Mouse (Mus musculus) macrophage (primary cell): ENCODE data around the gene Prkcsh. TPM values are rescaled to one million over a fixed set of nuclear protein-coding genes. Genes with fewer than 3 reads are reported as not detected.
A peak's percentile ranks its signal among the peaks of the same experiment; 100 is the strongest.

Experiments used
- H3K27ac ChIP-seq: fragments of 350-480 bp; formaldehyde crosslinking; 2 replicates; pipeline ENCODE4 v1.9.0; 2021
- H3K36me3 ChIP-seq: fragments of 350-480 bp; formaldehyde crosslinking; 2 replicates; pipeline ENCODE4 v1.9.0; 2021; ENCODE audit errors: inconsistent target
- H3K4me3 ChIP-seq: fragments of 350-480 bp; formaldehyde crosslinking; 2 replicates; pipeline ENCODE4 v1.9.0; 2021; ENCODE audit errors: inconsistent target
- H3K79me2 ChIP-seq: fragments of 350-480 bp; formaldehyde crosslinking; 2 replicates; pipeline ENCODE4 v1.9.0; 2021; ENCODE audit errors: inconsistent target
- WGBS: methylation state at CpG from one replicate; pipeline ENCODE4 v1.1.7; 2026; ENCODE audit warnings: inconsistent platforms; ENCODE audit not compliant: missing documents; 5-methylcytosine and 5-hydroxymethylcytosine counted together
- polyA plus RNA-seq: library from polyadenylated mRNA; stranded (reverse); fragments of 250-400 nt; gene quantifications from 3 replicates; pipeline ENCODE4 v1.2.4, GENCODE M21; 2018; ENCODE audit warnings: inconsistent platforms

Gene Prkcsh
- polyA plus RNA-seq, 1 experiment from 2014 or later: 78.4 TPM

DNA sequence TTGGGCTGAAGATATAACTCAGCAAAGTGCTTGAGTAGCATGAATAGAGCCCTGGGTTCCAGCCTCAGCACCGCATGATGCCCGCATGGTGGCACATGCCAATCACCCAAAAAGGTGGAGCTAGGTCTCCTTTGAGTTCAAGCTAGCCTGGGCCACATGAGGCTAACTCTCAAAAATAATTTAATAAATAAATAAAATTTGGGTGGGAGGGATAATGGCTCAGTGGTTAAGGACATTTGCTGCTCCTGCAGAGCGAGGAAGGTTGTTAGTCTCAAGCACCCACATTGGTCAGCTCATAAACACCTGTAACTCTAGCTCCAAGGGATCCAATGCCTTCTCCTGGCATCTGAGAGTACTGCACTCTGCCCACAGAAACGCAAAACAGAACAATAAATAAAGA is 973 bp upstream of the Prkcsh start:
- 98% methylated on average over 4 of the region's 4 CpGs for WGBS
- H3K79me2 ChIP-seq: peaks cover 8% of the 10 kb centered on the region
- no peak overlapping the region for H3K27ac ChIP-seq
- H3K36me3 ChIP-seq: peaks cover 23% of the 10 kb centered on the region
- H3K4me3 ChIP-seq: no peak overlapping the region

DNA sequence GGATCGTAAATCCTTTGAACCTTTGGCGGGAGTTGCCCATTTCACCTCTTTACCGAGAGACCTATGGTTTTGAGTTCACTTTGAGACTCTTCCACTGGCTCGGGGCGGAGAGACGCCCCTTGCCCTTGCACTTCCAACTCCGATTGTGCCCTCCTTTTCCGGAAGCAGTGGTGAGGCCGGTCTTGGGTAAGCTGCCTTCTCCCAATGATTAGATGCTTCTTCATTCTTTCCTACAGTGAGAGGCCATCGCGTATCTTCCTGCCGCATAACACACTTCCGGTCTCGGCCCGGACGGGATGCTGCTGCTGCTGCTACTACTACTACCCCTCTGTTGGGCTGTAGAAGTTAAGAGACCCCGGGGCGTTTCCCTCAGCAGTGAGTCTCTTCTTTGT is 553 bp downstream of the Prkcsh start:
- WGBS: 0% methylated on average over 18 of the region's 18 CpGs
- peaks cover 38% of the 10 kb centered on the region for H3K36me3 ChIP-seq
- peak overlapping the region; percentile 71 for H3K27ac ChIP-seq
- peaks cover 8% of the 10 kb centered on the region for H3K79me2 ChIP-seq
- H3K4me3 ChIP-seq: peak overlapping the region; percentile 97

DNA sequence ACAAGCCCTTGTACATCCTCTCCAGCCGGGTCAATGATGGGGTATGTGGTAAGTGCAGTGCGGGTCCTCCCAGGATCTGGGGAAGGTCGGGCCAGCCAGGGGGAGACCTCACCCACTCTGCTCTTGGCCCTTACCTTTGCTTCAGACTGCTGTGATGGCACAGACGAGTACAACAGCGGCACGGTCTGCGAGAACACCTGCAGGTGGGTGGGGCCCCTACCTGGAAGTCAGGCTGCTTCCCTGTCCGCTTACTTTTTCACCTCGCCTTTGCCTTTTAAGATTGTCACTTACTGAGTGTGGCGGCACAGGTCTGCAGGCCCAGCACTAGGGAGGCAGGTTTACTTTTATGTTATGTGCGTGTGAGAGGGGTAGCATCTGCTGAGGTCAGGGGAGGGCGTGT is 1.9 kb downstream of the Prkcsh start:
- Histone ChIP-seq H3K4me3 (no peak overlapping the region), H3K36me3 (peaks cover 51% of the 10 kb centered on the region), H3K79me2 (peaks cover 8% of the 10 kb centered on the region), H3K27ac (no peak overlapping the region)
- WGBS: 95% methylated on average over 12 of the region's 12 CpGs

DNA sequence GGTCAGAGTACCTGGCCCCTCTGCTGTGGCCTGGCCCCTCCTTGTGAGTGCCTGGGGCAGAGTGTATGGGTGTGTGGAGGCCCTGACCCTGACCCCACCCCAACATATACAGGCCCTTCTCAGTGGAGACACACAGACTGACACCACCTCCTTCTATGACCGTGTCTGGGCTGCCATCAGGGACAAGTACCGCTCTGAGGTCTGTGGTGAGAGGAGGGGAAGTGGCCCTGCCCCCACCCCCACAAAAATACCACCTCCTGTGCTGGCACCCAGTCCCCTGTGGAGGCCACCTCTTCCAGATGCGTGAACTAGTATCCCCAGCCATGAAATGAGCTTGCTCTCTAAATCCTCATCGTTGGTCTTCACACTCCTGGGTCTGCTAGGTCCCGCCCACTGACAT is 8.4 kb downstream of the Prkcsh start:
- 43% methylated on average over 4 of the region's 5 CpGs for WGBS
- no peak overlapping the region for H3K4me3 ChIP-seq
- no peaks in the 10 kb centered on the region for H3K79me2 ChIP-seq
- no peak overlapping the region for H3K27ac ChIP-seq
- peaks cover 77% of the 10 kb centered on the region for H3K36me3 ChIP-seq

DNA sequence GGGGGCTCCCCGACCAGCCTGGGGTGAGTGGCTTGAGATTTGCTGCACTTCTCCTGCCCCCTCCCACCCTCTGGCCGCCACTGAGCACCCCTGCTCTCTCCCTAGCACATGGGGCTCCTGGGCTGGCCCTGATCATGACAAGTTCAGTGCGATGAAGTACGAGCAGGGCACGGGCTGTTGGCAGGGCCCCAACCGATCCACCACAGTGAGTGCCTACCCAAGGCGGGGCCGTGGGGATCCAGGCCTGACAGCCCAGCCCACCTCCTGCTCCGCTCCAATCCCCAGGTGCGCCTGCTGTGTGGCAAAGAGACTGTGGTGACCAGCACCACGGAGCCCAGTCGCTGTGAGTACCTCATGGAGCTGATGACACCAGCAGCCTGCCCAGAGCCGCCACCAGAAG is 10.1 kb downstream of the Prkcsh start:
- Histone ChIP-seq H3K27ac (no peak overlapping the region), H3K4me3 (no peak overlapping the region), H3K36me3 (peaks cover 60% of the 10 kb centered on the region), H3K79me2 (no peaks in the 10 kb centered on the region)
- 93% methylated on average over 13 of the region's 13 CpGs for WGBS

DNA sequence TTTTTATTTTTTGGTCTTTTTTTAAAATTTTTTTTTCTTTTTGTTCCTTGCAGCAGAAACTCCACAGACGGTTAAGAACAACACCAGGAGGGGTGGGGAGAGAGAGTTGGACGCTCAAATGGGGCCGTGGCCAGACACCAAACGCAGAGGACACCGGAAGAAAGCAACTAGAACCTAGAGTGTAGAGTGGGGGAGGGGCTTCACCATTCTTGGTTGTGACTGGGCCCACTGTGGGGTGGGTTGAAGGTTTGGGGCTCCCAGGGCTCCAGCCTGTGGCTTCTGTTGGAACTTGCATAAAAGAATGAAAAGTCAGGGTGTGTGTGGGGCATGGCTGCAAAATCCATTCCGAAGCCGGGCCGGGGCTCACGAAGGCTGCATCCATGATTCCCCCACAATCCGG is 13.6 kb downstream of the Prkcsh start:
- no peak overlapping the region for H3K27ac ChIP-seq
- 66% methylated on average over 10 of the region's 10 CpGs for WGBS
- no peaks in the 10 kb centered on the region for H3K79me2 ChIP-seq
- H3K36me3 ChIP-seq: peaks cover 26% of the 10 kb centered on the region
- H3K4me3 ChIP-seq: no peak overlapping the region

DNA sequence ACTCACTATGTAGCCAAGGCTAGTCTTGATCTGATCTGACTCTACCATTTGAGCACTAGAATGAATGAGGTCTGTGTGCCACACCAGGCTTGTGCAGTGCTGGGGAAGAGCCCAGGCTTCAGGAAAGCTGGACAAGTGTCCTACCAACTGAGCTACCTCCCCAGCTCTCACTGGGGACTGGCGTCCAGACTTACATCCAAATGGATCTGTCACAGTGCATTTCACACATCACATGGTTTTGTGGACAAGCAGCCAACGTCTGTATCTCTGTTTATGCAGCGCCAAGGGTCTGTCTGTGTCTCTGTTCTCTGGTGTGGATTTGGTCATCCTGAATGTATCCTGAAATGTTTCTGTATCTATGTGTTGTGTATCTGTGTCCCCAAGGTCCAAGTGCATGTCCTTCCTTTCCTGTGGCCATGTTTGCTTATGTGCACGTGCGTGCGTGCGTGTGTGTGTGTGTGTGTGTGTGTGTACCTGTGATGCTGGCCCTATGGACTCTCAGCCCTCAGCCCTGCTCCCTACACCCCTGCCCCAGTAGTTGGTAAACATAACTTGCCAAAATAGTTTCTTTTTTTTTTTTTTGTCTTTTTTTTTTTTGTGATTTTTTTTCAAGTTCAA is 14.7 kb downstream of the Prkcsh start:
- Histone ChIP-seq H3K79me2 (no peaks in the 10 kb centered on the region), H3K4me3 (no peak overlapping the region), H3K27ac (no peak overlapping the region), H3K36me3 (peaks cover 17% of the 10 kb centered on the region)
- WGBS: 87% methylated on average over 3 of the region's 7 CpGs

DNA sequence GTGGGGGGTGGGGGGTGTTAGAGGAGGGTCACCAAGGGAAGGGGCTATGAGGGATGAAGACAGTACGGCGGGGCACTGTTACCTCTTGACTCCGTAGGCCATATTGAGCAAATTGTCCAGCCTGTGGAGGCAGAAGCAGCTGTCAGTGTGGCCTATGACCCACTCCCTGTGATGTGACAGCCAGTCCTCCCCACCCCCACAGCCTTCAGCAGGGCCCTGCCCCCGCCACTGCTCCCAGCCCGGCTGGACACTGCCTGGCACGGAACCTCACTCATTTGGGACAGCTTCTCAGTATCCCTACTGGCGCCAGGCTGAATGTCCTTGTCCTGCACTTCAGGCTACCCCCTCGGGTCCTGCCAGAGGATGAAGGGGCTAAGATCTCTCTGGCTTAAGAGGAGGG is 22.0 kb downstream of the Prkcsh start:
- Histone ChIP-seq H3K79me2 (no peaks in the 10 kb centered on the region), H3K36me3 (no peaks in the 10 kb centered on the region), H3K4me3 (no peak overlapping the region), H3K27ac (no peak overlapping the region)
- 89% methylated on average over 8 of the region's 8 CpGs for WGBS

DNA sequence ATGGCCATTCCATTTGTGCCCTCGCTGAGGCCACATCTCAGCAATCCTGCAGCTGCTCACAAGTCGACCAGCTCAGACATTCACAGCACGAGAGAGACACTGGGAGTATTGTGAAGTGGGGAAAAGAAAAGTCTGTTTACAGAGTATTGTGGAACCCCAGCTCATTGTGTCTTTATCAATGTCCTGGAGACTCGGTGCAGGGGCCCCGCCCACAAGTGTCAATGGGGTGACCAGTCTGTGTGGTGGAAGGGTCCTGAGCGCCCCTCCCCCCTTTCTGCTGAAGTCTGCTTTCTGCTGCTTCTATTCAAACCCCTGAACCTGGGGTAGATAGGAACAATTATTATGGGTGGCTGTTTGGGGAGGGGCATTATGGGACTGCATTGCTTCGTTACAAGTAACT is 25.9 kb downstream of the Prkcsh start:
- H3K79me2 ChIP-seq: no peaks in the 10 kb centered on the region
- H3K36me3 ChIP-seq: no peaks in the 10 kb centered on the region
- H3K27ac ChIP-seq: no peak overlapping the region
- WGBS: 69% methylated on average over 7 of the region's 7 CpGs
- H3K4me3 ChIP-seq: no peak overlapping the region

DNA sequence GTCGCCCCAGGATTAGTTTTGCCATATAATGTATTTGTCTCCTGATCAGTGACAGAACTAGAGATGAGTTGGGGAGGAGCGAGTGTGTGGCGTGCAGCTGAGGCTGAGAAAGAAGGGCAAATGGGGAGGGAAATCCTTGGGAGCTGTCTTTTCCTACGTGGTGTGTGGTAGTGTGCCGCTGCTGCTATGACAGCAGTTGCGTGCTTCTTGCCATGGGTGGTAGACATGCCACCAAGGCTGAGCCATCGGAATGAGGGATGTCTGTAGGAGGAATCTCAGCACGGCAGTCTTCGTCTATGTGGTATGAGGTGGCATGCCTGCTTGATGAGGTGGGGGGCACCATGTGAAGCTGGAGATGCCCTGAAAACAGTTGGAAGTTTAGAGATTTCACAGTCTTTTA is 27.8 kb downstream of the Prkcsh start:
- Histone ChIP-seq H3K36me3 (no peaks in the 10 kb centered on the region), H3K4me3 (no peak overlapping the region), H3K27ac (no peak overlapping the region), H3K79me2 (no peaks in the 10 kb centered on the region)
- WGBS: 94% methylated on average over 9 of the region's 9 CpGs

DNA sequence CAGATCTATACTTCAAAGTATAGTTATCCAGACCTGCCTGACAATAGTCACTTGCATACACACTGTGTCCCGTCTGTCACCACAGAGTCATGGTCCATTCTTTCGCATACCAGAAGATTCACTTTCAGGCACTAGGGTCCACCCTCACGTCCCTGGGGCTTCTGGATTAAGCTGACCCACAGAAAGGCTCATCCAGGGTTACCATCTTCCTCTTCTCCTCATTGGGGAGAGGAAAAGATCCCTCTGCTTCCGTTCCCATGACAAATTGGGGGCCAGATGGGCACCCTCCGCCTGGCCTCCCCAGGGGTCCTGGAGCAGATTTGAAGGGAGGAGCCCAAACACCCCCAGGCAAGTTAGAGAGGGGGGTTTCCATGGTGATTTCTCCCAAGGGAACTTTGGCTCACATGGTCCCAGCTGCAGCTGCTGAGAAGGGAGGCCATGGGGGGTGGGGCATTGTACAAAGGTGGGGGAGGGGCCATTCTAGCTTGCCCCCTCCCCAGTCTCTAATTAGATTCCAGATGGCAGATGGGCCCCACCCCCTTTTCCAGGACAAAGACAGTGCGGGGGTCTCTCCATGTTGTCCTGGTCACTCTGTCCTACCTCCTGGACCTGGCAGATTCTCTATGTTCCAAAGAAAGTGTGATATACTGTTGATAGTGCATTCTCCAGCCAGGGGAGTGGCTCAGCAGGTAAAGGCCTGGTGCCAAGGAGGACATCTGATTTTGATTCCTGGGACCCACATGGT is 32.9 kb downstream of the Prkcsh start:
- Histone ChIP-seq H3K27ac (no peak overlapping the region), H3K4me3 (no peak overlapping the region), H3K79me2 (no peaks in the 10 kb centered on the region), H3K36me3 (no peaks in the 10 kb centered on the region)
- WGBS: 80% methylated on average over 6 of the region's 6 CpGs

DNA sequence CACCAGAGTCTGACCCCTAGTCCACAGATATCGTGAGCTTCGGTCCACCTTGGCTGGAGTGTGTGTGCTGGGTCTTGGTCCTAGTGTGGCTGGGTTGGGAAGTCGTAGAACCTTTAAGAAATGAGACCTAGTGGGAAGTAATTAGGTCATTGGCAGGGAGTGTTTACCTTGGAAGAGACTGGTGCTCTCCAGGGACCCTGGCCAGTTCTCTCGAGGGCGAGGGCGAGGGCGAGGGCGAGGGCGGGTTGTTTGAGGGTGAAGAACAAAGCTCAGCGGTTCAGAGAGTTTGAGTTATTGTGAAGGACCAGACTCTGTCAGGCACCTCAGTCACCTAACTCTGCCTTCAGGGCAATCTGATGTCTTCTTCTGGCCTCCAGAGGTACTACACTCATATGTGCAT is 35.2 kb downstream of the Prkcsh start:
- Histone ChIP-seq H3K79me2 (no peaks in the 10 kb centered on the region), H3K36me3 (no peaks in the 10 kb centered on the region), H3K4me3 (no peak overlapping the region), H3K27ac (no peak overlapping the region)
- 83% methylated on average over 9 of the region's 10 CpGs for WGBS

DNA sequence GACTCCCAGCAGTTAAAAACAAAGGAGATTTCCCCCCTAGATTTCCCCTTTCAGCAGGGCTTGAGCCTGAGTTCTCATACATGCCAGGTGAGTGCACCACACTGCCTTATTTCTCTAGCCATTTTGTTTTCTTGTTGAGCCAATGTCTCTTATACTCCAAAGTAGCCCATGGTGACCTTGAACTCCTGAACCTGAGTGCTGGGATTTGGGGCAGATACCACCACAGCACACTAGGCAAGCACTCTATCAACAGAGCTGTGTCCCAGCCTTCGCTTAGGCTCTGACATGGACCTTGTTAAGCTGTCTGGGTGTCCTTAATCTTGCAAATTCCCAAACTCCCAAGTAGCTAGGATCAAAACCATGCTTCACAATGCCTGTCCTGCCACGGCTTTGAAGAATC is 39.2 kb downstream of the Prkcsh start:
- H3K36me3 ChIP-seq: no peaks in the 10 kb centered on the region
- H3K4me3 ChIP-seq: no peak overlapping the region
- WGBS: 82% methylated on average over 2 of the region's 2 CpGs
- no peak overlapping the region for H3K27ac ChIP-seq
- H3K79me2 ChIP-seq: no peaks in the 10 kb centered on the region

DNA sequence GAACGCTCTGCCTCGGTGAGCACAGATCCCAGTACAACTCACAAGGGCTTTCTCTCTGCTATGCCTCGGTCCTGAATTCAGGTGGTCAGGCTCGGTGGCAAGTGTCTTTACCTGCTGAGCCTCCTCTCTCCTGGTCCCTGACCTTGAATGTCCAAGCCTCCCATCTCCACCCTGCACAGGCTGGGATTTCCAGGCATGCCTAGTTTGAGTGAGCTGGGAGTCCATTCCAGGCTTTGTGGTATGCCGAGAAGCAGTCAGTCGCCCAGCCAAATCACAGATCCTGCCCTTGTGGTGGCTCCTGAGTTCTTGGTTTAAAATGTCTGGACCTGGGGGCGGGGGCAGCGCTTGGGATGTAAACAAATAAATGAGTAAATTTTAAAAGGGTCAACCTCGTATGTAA is 44.7 kb downstream of the Prkcsh start:
- H3K27ac ChIP-seq: no peak overlapping the region
- 70% methylated on average over 9 of the region's 9 CpGs for WGBS
- H3K4me3 ChIP-seq: no peak overlapping the region
- H3K36me3 ChIP-seq: no peaks in the 10 kb centered on the region
- H3K79me2 ChIP-seq: no peaks in the 10 kb centered on the region

DNA sequence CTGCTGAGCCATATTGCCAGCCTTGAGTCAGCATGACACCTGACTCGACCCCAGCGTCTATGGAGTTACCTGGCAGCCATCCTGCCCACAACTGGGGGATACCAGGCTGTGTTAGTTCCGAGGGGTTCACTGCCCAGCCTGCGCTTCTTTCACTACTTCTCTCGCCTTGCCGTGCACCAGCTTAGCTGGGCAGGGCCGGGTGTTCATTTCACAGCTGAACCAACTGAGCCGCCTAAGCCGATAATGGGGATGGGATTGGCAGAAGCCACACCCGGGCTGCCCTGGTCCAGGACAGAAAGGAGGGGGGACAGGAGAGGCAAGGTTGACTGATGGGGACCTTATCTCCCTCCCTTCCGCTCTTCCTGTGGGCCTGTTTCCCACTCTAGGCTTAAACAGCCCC is 46.7 kb downstream of the Prkcsh start:
- 86% methylated on average over 11 of the region's 11 CpGs for WGBS
- Histone ChIP-seq H3K79me2 (no peaks in the 10 kb centered on the region), H3K27ac (no peak overlapping the region), H3K36me3 (no peaks in the 10 kb centered on the region), H3K4me3 (no peak overlapping the region)
